Mouse (Mus musculus) thymus, postnatal 25 days (tissue): ENCODE measurements at regions not wholly inside any gene's neighbourhood (a gene's known extent, or its start where the extent isn't known, plus 50 kb on each side); places are given as distances from the start of the nearest gene placed in this dataset.

ENCODE experiments used
- DNase-seq: peaks from one replicate; pipeline ENCODE4 v3.0.0; 2022

GRCm38 (mm10) chr3:80285246-80285645 lies 400.9 kb downstream of the Fam198b start:
- DNase-seq = no peak

GRCm38 (mm10) chr3:80293485-80293884 lies 409.2 kb downstream of the Fam198b start:
- no peak for DNase-seq

- no peak for DNase-seq
Observed at GRCm38 (mm10) chr3:80307632-80308031, 423.3 kb downstream of the Fam198b start.

- no peak for DNase-seq
Observed at GRCm38 (mm10) chr3:80309931-80310330, 425.6 kb downstream of the Fam198b start.

GRCm38 (mm10) chr3:80311689-80312088 lies 427.4 kb downstream of the Fam198b start:
- DNase-seq = no peak

GRCm38 (mm10) chr3:80322291-80322690 lies 438.0 kb downstream of the Fam198b start:
- no peak for DNase-seq

GRCm38 (mm10) chr3:80324726-80325125 lies 440.4 kb downstream of the Fam198b start:
- DNase-seq = no peak

- no peak for DNase-seq
Observed at GRCm38 (mm10) chr3:80331776-80332175, 447.4 kb downstream of the Fam198b start.

- DNase-seq = no peak
Observed at GRCm38 (mm10) chr3:80334446-80334893, 450.1 kb downstream of the Fam198b start.

- no peak for DNase-seq
Observed at GRCm38 (mm10) chr3:80336123-80336674, 451.9 kb downstream of the Fam198b start.

GRCm38 (mm10) chr3:80367972-80368371 lies 434.7 kb downstream of the Gria2 start:
- no peak for DNase-seq

- DNase-seq = no peak
Observed at GRCm38 (mm10) chr3:80369214-80369941, 433.3 kb downstream of the Gria2 start.

GRCm38 (mm10) chr3:80372436-80372835 lies 430.2 kb downstream of the Gria2 start:
- no peak for DNase-seq

- DNase-seq = no peak
Observed at GRCm38 (mm10) chr3:80385986-80386385, 416.6 kb downstream of the Gria2 start.

GRCm38 (mm10) chr3:80396240-80396639 lies 406.4 kb downstream of the Gria2 start:
- no peak for DNase-seq

- DNase-seq = no peak
Observed at GRCm38 (mm10) chr3:80420453-80420852, 382.2 kb downstream of the Gria2 start.

- no peak for DNase-seq
Observed at GRCm38 (mm10) chr3:80421461-80421860, 381.2 kb downstream of the Gria2 start.

- no peak for DNase-seq
Observed at GRCm38 (mm10) chr3:80422106-80422505, 380.5 kb downstream of the Gria2 start.

- DNase-seq = no peak
Observed at GRCm38 (mm10) chr3:80422646-80423045, 380.0 kb downstream of the Gria2 start.
